ENCODE assay signal across 18 mouse cellular contexts in genomic region chr6:113508947-113509280, GRCm38 (mm10). TPM values are rescaled to one million over a fixed set of nuclear protein-coding genes. Genes with fewer than 3 reads are reported as not detected.
DNase-seq lines count a peak whose midpoint lies in the region; ATAC-seq and TF ChIP-seq lines count a peak whose summit lies in the region.
"Had no signal": no experiment of that assay in that cellular context is flagged by ENCODE, and none has a peak within 500 bp of the region (broad histone marks: within the 10 kb centered on the region; RNA-seq: fewer than 3 reads in every experiment).

No protein-coding gene starts in this region.

- 51% methylated on average over 5 of the region's 5 CpGs for WGBS in limb, embryonic 14.5 days

- no peak overlapping the region for H3K4me2 ChIP-seq in limb, embryonic 14.5 days (replicated peaks; ENCODE audit: low read depth, low read length, severe bottlenecking)
- H3K4me2 ChIP-seq: heart, embryonic 15.5 days; hindbrain, embryonic 14.5 days had no signal

- H3K4me1 ChIP-seq in limb, embryonic 14.5 days (ENCODE audit: control insufficient read depth, insufficient read depth, low read length): no peaks in the 10 kb centered on the region

- H3K27me3 ChIP-seq in limb, embryonic 14.5 days (ENCODE audit: control insufficient read depth, insufficient read depth, low read length): no peaks in the 10 kb centered on the region
- H3K27me3 ChIP-seq: heart, embryonic 15.5 days had no signal

- H3K36me3 ChIP-seq in limb, embryonic 14.5 days (ENCODE audit: control insufficient read depth, insufficient read depth, low read length): peaks cover 7% of the 10 kb centered on the region

- no peak overlapping the region for H3K9ac ChIP-seq in limb, embryonic 14.5 days (ENCODE audit: low read depth, low read length, severe bottlenecking)
- H3K9ac ChIP-seq: heart, embryonic 15.5 days; hindbrain, embryonic 14.5 days had no signal

- TF ChIP-seq POLR2A in limb, embryonic 14.5 days (IDR thresholded peaks at IDR 0.05; ENCODE audit: borderline replicate concordance, extremely low read depth, insufficient read depth, insufficient read length): no peak

- peak; percentile 95 for ATAC-seq in cerebellum, adult (ENCODE audit: insufficient number of reproducible peaks, low FRiP score, low TSS enrichment)
- peak; percentile 79 for ATAC-seq in limb, embryonic 14.5 days (ENCODE audit: low FRiP score, low read depth)
- ATAC-seq: forebrain, embryonic 16.5 days had no signal

- H3K27ac ChIP-seq in limb, embryonic 14.5 days (replicated peaks; ENCODE audit: low read depth, low read length): no peak overlapping the region
- H3K27ac ChIP-seq: heart, embryonic 15.5 days; hindbrain, embryonic 14.5 days had no signal

- intact Hi-C loops in left cerebral cortex, postnatal 4 days (cut with DNase I): no loop called here
- intact Hi-C loops in left cerebral cortex, postnatal 10 days (cut with DNase I): no loop called here

- H3K4me3 ChIP-seq in limb, embryonic 14.5 days (replicated peaks; ENCODE audit: low read length): no peak overlapping the region
- H3K4me3 ChIP-seq: heart, embryonic 15.5 days had no signal

- peak; percentile 81 for DNase-seq in left cerebral cortex, postnatal 4 days
- no peak for DNase-seq in left cerebral cortex, postnatal 10 days (ENCODE audit: extremely low spot score in 1 of 2, low spot score in 2 of 2)
- peak; percentile 75 to 84 for DNase-seq in cerebellum, postnatal 25 days
- peak; percentile 38 for DNase-seq in limb, embryonic 14.5 days (ENCODE audit: low spot score)
- DNase-seq in adrenal gland, adult 18-20 months (ENCODE audit: low spot score in 2 of 2): no peak
- no peak for DNase-seq in lung, postnatal 10 days
- DNase-seq in right cerebral cortex, postnatal 36 days (ENCODE audit: low spot score in 2 of 2): no peak
- DNase-seq: kidney, adult 9 months; layer of hippocampus, adult 9-11 months; lung, adult 18-20 months; thymus, adult 18-20 months had no signal

- no peaks in the 10 kb centered on the region for H3K9me3 ChIP-seq in limb, embryonic 14.5 days (ENCODE audit: control insufficient read depth, low read length)
- H3K9me3 ChIP-seq: heart, embryonic 15.5 days had no signal

RNA-seq across cellular contexts. Expression of gene Prrt3, which starts 7.2 kb away (rescaled TPM):
- 10 to 100 TPM; 15.5 to 19.7 TPM for total RNA-seq in left cerebral cortex, postnatal 4 days (2021)
- total RNA-seq in left cerebral cortex, postnatal 10 days (2021): 10 to 100 TPM; 34.1 to 36.0 TPM
- polyA plus RNA-seq in limb, embryonic 14.5 days (2012; rRNA removed): 0.54 and 0.73 TPM in 2 replicates
- 0.36 and 0.70 TPM in 2 replicates for polyA plus RNA-seq in limb, embryonic 14.5 days (2014; fragmentation: Nextera tagmentation; extraction: Ambion mirVana)
- total RNA-seq in adrenal gland, adult 18-20 months (2021): under 1 TPM in 1 of 2 experiments, not detected in 1; 0.32 TPM
- total RNA-seq: monocyte, adult 5-6 weeks; neutrophil, adult 5-6 weeks had no signal
- polyA plus RNA-seq: gonadal fat pad, adult 2 months had no signal

RNA-seq across cellular contexts. Expression of gene Emc3, which starts 22.5 kb away (rescaled TPM):
- 10 to 100 TPM; 62.3 to 71.1 TPM for total RNA-seq in left cerebral cortex, postnatal 4 days (2021)
- total RNA-seq in left cerebral cortex, postnatal 10 days (2021): 10 to 100 TPM; 78.8 to 79.2 TPM
- polyA plus RNA-seq in limb, embryonic 14.5 days (2012; rRNA removed): 58.0 and 61.6 TPM in 2 replicates
- polyA plus RNA-seq in limb, embryonic 14.5 days (2014; fragmentation: Nextera tagmentation; extraction: Ambion mirVana): 93.8 and 96.3 TPM in 2 replicates
- total RNA-seq in adrenal gland, adult 18-20 months (2021): 100 to 1,000 TPM in 1 of 2 experiments, 10 to 100 TPM in 1; 89.8 to 107 TPM

RNA-seq across cellular contexts. Expression of gene Fancd2, which starts 22.6 kb away (rescaled TPM):
- total RNA-seq in left cerebral cortex, postnatal 4 days (2021): 1 to 10 TPM; 5.4 to 7.0 TPM
- total RNA-seq in left cerebral cortex, postnatal 10 days (2021): 1 to 10 TPM; 3.3 to 3.6 TPM
- 12.8 and 15.9 TPM in 2 replicates for polyA plus RNA-seq in limb, embryonic 14.5 days (2012; rRNA removed)
- polyA plus RNA-seq in limb, embryonic 14.5 days (2014; fragmentation: Nextera tagmentation; extraction: Ambion mirVana): 7.5 and 7.8 TPM in 2 replicates
- total RNA-seq in adrenal gland, adult 18-20 months (2021): under 1 TPM; 0.19 to 0.43 TPM

RNA-seq across cellular contexts. Expression of gene Creld1, which starts 25.8 kb away (rescaled TPM):
- 10 to 100 TPM; 80.4 to 82.1 TPM for total RNA-seq in left cerebral cortex, postnatal 4 days (2021)
- total RNA-seq in left cerebral cortex, postnatal 10 days (2021): 10 to 100 TPM; 87.4 to 88.4 TPM
- polyA plus RNA-seq in limb, embryonic 14.5 days (2012; rRNA removed): 14.0 and 15.9 TPM in 2 replicates
- polyA plus RNA-seq in limb, embryonic 14.5 days (2014; fragmentation: Nextera tagmentation; extraction: Ambion mirVana): 15.9 and 16.1 TPM in 2 replicates
- 10 to 100 TPM; 53.7 to 55.8 TPM for total RNA-seq in adrenal gland, adult 18-20 months (2021)

RNA-seq across cellular contexts. Expression of gene Il17rc, which starts 37.7 kb away (rescaled TPM):
- 1 to 10 TPM; 2.2 to 2.4 TPM for total RNA-seq in left cerebral cortex, postnatal 4 days (2021)
- total RNA-seq in left cerebral cortex, postnatal 10 days (2021): 1 to 10 TPM; 2.5 to 3.2 TPM
- polyA plus RNA-seq in limb, embryonic 14.5 days (2012; rRNA removed): 21.5 and 25.2 TPM in 2 replicates
- 18.5 and 28.2 TPM in 2 replicates for polyA plus RNA-seq in limb, embryonic 14.5 days (2014; fragmentation: Nextera tagmentation; extraction: Ambion mirVana)
- total RNA-seq in adrenal gland, adult 18-20 months (2021): 10 to 100 TPM; 19.9 to 26.9 TPM
- total RNA-seq: monocyte, adult 5-6 weeks; neutrophil, adult 5-6 weeks had no signal

Comparison
In these comparisons a context has a peak if more than half of its experiments do, and no peak if none do; other contexts are left out.
1. DNase-seq: peak in left cerebral cortex, postnatal 4 days (single experiment), cerebellum, postnatal 25 days (2 of 2) and limb, embryonic 14.5 days (single experiment); none in left cerebral cortex, postnatal 10 days (0 of 2), adrenal gland, adult 18-20 months (0 of 2), lung, postnatal 10 days (single experiment) and right cerebral cortex, postnatal 36 days (0 of 2).
2. RNA of gene Prrt3, which starts 7.2 kb away (total RNA-seq): 34.1 to 36.0 TPM in left cerebral cortex, postnatal 10 days and 15.5 to 19.7 TPM in left cerebral cortex, postnatal 4 days; 0.32 TPM in adrenal gland, adult 18-20 months; every median in the first group is over 10 times any median in the second.